Mouse (Mus musculus) hindbrain, embryonic 11.5 days (tissue): ENCODE data around the gene Alx3. TPM values are rescaled to one million over a fixed set of nuclear protein-coding genes. Genes with fewer than 3 reads are reported as not detected.

Experiments used
- ATAC-seq: fragments of 200-750 bp; cut with Nextera tagmentation; 2 replicates; pipeline ENCODE4 v1.8.0; 2017; ENCODE audit warnings: mild to moderate bottlenecking, moderate TSS enrichment, moderate library complexity; ENCODE audit not compliant: low FRiP score
- DNase-seq: peaks from one replicate; pipeline ENCODE4 v3.0.0-alpha.2; 2015; ENCODE audit warnings: low spot score
- H3K27ac ChIP-seq: fragments of 300-500 bp; sonication (generic); 2 replicates; pipeline ENCODE4 v1.5.1; 2014; ENCODE audit warnings: mild to moderate bottlenecking, low read depth, low read length
- H3K27me3 ChIP-seq: fragments of 300-500 bp; sonication (generic); 2 replicates; pipeline ENCODE4 v1.6.1; 2014; ENCODE audit warnings: mild to moderate bottlenecking, low read length, moderate library complexity, mixed read lengths; ENCODE audit not compliant: control insufficient read depth, insufficient read depth
- H3K36me3 ChIP-seq: fragments of 300-500 bp; sonication (generic); 2 replicates; pipeline ENCODE4 v1.6.1; 2014; ENCODE audit warnings: mild to moderate bottlenecking, low read length, moderate library complexity, mixed read lengths; ENCODE audit not compliant: control insufficient read depth, insufficient read depth
- H3K4me1 ChIP-seq: fragments of 300-500 bp; sonication (generic); replicated peaks from 2 replicates; pipeline ENCODE4 v1.6.1; 2014; ENCODE audit warnings: low read length, mixed read lengths; ENCODE audit not compliant: control insufficient read depth, insufficient read depth
- H3K4me2 ChIP-seq: fragments of 300-500 bp; sonication (generic); replicated peaks from 2 replicates; pipeline ENCODE4 v1.6.1; 2014; ENCODE audit warnings: mild to moderate bottlenecking, low read depth, low read length
- H3K4me3 ChIP-seq: fragments of 300-500 bp; sonication (generic); 2 replicates; pipeline ENCODE4 v1.5.1; 2014; ENCODE audit warnings: low read depth, low read length
- H3K9ac ChIP-seq: fragments of 300-500 bp; sonication (generic); 2 replicates; pipeline ENCODE4 v1.6.1; 2014; ENCODE audit warnings: low read depth, low read length
- H3K9me3 ChIP-seq: fragments of 300-500 bp; sonication (generic); 2 replicates; pipeline ENCODE4 v1.6.1; 2016; ENCODE audit warnings: low read length; ENCODE audit not compliant: control insufficient read depth
- WGBS: fragments of 180-500 bp; shearing (Covaris S2); extraction: QIAGEN DNeasy Blood & Tissue Kit; methylation state at CpG from one replicate; pipeline ENCODE4 v1.1.7; 2014; 5-methylcytosine and 5-hydroxymethylcytosine counted together
- polyA plus RNA-seq: library from polyadenylated mRNA; unstranded; fragments of >200 nt; fragmentation: Nextera tagmentation; extraction: Ambion mirVana; gene quantifications from 2 replicates; pipeline ENCODE4 v1.2.1, GENCODE M21; 2014

Alx3 gene
- polyA plus RNA-seq, 1 experiment from 2014 or later: 0.73 TPM

GRCm38 (mm10) chr3:107579466-107579865 is 15.4 kb upstream of the Alx3 start:
- Histone ChIP-seq H3K4me1 (peaks cover 4% of the 10 kb centered on the region), H3K4me3 (no peak overlapping the region), H3K36me3 (no peaks in the 10 kb centered on the region), H3K9ac (no peak overlapping the region), H3K4me2 (no peak overlapping the region), H3K27me3 (peaks cover 46% of the 10 kb centered on the region), H3K9me3 (no peaks in the 10 kb centered on the region), H3K27ac (no peak overlapping the region)
- DNase-seq (peak; percentile 88), ATAC-seq (no peak)
- 5% methylated on average over 4 of the region's 4 CpGs for WGBS

DNA sequence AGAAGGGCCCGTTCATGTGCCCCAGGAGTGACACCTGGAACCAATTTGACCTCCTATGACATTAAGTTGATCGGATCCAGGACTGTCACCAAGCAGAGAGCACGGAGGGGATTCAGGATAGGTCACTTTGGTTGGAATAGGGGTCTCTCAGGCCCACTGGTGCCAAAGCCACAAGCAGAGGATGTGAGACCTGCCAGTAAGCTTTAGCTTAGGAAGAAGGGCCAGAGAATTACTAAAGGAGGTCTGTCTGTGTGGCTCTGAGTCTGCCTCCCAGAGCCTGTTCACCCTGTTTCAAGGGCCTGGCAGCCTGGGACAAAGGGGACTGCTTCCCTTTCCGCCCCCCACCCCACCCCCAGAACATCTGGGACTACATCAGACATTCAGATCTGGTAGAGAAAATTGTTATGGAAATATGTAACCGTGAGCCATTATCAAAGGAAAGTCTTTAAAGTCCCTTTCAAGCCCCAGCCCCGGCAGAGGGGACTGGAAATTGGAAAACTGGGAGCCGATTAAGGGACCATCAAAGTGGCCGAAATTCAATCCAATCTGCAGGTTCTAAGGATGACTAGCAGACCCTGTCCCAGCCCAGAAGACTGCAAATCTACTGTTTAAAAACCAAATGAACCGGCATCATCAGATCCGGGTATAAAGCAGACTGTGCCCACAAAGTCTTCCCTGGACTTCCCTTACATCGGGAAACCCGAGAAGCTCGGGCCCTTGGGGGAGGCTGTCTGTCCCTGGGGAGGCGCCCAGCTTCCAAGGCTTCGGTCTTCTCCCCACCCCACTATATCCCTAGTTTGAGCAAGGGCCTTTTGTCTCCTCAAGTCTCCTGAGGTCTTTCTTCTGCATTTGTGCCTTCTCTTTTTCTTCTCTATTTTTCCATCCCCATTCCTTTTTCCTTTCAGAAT is 13.5 kb upstream of the Alx3 start:
- Histone ChIP-seq H3K9ac (no peak overlapping the region), H3K9me3 (no peaks in the 10 kb centered on the region), H3K4me1 (peaks cover 4% of the 10 kb centered on the region), H3K4me3 (no peak overlapping the region), H3K4me2 (no peak overlapping the region), H3K27ac (no peak overlapping the region), H3K27me3 (peaks cover 61% of the 10 kb centered on the region), H3K36me3 (no peaks in the 10 kb centered on the region)
- 4% methylated on average over 15 of the region's 15 CpGs for WGBS
- ATAC-seq (no peak), DNase-seq (peak; percentile 37)

- no peak overlapping the region for H3K9ac ChIP-seq
- DNase-seq: peak; percentile 50
- peaks cover 4% of the 10 kb centered on the region for H3K4me1 ChIP-seq
- peak overlapping the region; percentile 39 for H3K4me2 ChIP-seq
- H3K27me3 ChIP-seq: peaks cover 67% of the 10 kb centered on the region
- H3K9me3 ChIP-seq: no peaks in the 10 kb centered on the region
- H3K4me3 ChIP-seq: peak overlapping the region; percentile 24
- WGBS: 3% methylated on average over 18 of the region's 18 CpGs
- H3K36me3 ChIP-seq: no peaks in the 10 kb centered on the region
- no peak overlapping the region for H3K27ac ChIP-seq
- ATAC-seq: no peak
Measured at GRCm38 (mm10) chr3:107582130-107582874, 12.5 kb upstream of the Alx3 start.

GRCm38 (mm10) chr3:107582875-107583767 is 11.7 kb upstream of the Alx3 start:
- DNase-seq: peak; percentile 70
- Histone ChIP-seq H3K9me3 (no peaks in the 10 kb centered on the region), H3K4me3 (peak overlapping the region; percentile 24), H3K4me1 (peaks cover 4% of the 10 kb centered on the region), H3K4me2 (peak overlapping the region; percentile 39), H3K9ac (no peak overlapping the region), H3K27me3 (peaks cover 67% of the 10 kb centered on the region), H3K36me3 (no peaks in the 10 kb centered on the region), H3K27ac (no peak overlapping the region)
- under 1% methylated on average over 64 of the region's 65 CpGs for WGBS
- ATAC-seq: no peak

DNA sequence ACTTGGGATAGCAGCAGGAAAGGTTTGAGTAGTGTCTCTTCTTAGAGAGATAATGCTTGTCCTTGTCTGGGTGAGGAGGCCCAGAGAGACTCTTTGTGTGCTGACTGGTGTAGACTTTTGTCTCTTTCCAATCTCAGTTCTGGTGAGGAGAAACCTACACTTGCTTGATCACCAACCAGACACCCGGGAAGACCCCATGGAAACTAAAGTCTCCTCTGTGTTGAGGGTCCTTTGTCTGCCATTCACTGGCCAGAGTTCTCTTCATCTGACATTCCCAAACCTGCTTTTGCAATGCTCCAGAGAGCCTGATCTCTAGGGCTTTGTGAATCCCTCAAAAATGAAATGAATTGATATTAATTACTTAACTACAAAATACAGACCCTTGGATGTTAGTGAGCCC is 10.9 kb upstream of the Alx3 start:
- no peak overlapping the region for H3K4me3 ChIP-seq
- DNase-seq (peak; percentile 38), ATAC-seq (no peak)
- H3K36me3 ChIP-seq: no peaks in the 10 kb centered on the region
- no peak overlapping the region for H3K9ac ChIP-seq
- H3K27ac ChIP-seq: no peak overlapping the region
- H3K4me2 ChIP-seq: no peak overlapping the region
- peaks cover 4% of the 10 kb centered on the region for H3K4me1 ChIP-seq
- peaks cover 67% of the 10 kb centered on the region for H3K27me3 ChIP-seq
- H3K9me3 ChIP-seq: no peaks in the 10 kb centered on the region
- WGBS: 3% methylated on average over 1 of the region's 1 CpGs

- DNase-seq (no peak), ATAC-seq (no peak)
- Histone ChIP-seq H3K9me3 (no peaks in the 10 kb centered on the region), H3K36me3 (no peaks in the 10 kb centered on the region), H3K4me1 (peaks cover 4% of the 10 kb centered on the region), H3K27me3 (peaks cover 46% of the 10 kb centered on the region), H3K4me3 (no peak overlapping the region), H3K4me2 (no peak overlapping the region), H3K9ac (no peak overlapping the region), H3K27ac (no peak overlapping the region)
- WGBS: 73% methylated on average over 6 of the region's 6 CpGs
Measured at GRCm38 (mm10) chr3:107586504-107586903, 8.3 kb upstream of the Alx3 start.

- WGBS: 33% methylated on average over 1 of the region's 1 CpGs
- Histone ChIP-seq H3K27me3 (peaks cover 47% of the 10 kb centered on the region), H3K4me3 (no peak overlapping the region)
Measured at GRCm38 (mm10) chr3:107591612-107592011, 3.2 kb upstream of the Alx3 start.

GRCm38 (mm10) chr3:107593632-107594031 is 1.2 kb upstream of the Alx3 start:
- no peak overlapping the region for H3K9ac ChIP-seq
- 52% methylated on average over 2 of the region's 2 CpGs for WGBS
- H3K4me3 ChIP-seq: no peak overlapping the region
- H3K27ac ChIP-seq: no peak overlapping the region
- ATAC-seq (no peak), DNase-seq (no peak)
- H3K9me3 ChIP-seq: no peaks in the 10 kb centered on the region
- no peaks in the 10 kb centered on the region for H3K36me3 ChIP-seq
- H3K27me3 ChIP-seq: peaks cover 56% of the 10 kb centered on the region
- H3K4me1 ChIP-seq: peaks cover 7% of the 10 kb centered on the region
- H3K4me2 ChIP-seq: no peak overlapping the region

More at GRCm38 (mm10) chr3:107591612-107592011, 3.2 kb upstream of the Alx3 start:
- H3K9me3 ChIP-seq: no peaks in the 10 kb centered on the region
- peaks cover 7% of the 10 kb centered on the region for H3K4me1 ChIP-seq
- H3K9ac ChIP-seq: no peak overlapping the region
- DNase-seq (no peak), ATAC-seq (no peak)
- no peak overlapping the region for H3K4me2 ChIP-seq
- H3K27ac ChIP-seq: no peak overlapping the region
- H3K36me3 ChIP-seq: no peaks in the 10 kb centered on the region
